Comparison of ENCODE assay signal across 9 mouse cellular contexts in the genomic region with DNA sequence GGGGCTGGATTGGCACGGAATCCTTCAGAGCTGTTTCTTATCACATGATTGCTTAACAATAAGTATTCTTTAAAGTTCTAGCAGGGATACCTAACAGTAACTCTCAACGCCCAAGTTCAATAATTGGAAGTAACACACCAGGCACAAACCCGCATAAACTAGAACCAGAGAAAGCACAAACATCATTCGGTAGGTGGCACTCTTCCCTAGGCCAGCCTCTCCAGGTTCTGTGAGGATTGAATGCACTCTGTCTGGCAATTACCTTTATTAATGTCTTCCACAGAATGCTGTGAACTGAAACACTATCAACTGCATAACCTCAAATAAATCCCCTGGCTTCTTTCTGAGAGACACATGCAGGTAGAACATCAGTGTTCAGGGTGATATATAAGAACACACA.
DNase-seq lines count a peak whose midpoint lies in the region; ATAC-seq lines count a peak whose summit lies in the region.
"Had no signal": no experiment of that assay in that cellular context is flagged by ENCODE, and none has a peak within 500 bp of the region (broad histone marks: within the 10 kb centered on the region; RNA-seq: fewer than 3 reads in every experiment).

No protein-coding gene starts in this region.

- no peak overlapping the region for H3K9ac ChIP-seq in hindbrain, embryonic 11.5 days (ENCODE audit: low read depth, low read length)
- H3K9ac ChIP-seq in hindbrain, embryonic 12.5 days = no peak overlapping the region
- H3K9ac ChIP-seq: limb, embryonic 15.5 days had no signal

- 57% methylated on average over 4 of the region's 4 CpGs for WGBS in hindbrain, embryonic 11.5 days
- 58% methylated on average over 4 of the region's 4 CpGs for WGBS in hindbrain, embryonic 12.5 days

- H3K36me3 ChIP-seq in hindbrain, embryonic 11.5 days (ENCODE audit: control insufficient read depth, insufficient read depth, low read length) = no peaks in the 10 kb centered on the region
- no peaks in the 10 kb centered on the region for H3K36me3 ChIP-seq in hindbrain, embryonic 12.5 days
- H3K36me3 ChIP-seq: limb, embryonic 15.5 days had no signal

- H3K4me2 ChIP-seq in hindbrain, embryonic 11.5 days (replicated peaks; ENCODE audit: low read depth, low read length) = no peak overlapping the region
- no peak overlapping the region for H3K4me2 ChIP-seq in hindbrain, embryonic 12.5 days (replicated peaks)
- H3K4me2 ChIP-seq: limb, embryonic 15.5 days had no signal

- no peak overlapping the region for H3K27ac ChIP-seq in hindbrain, embryonic 11.5 days (ENCODE audit: low read depth, low read length)
- no peak overlapping the region for H3K27ac ChIP-seq in hindbrain, embryonic 12.5 days
- H3K27ac ChIP-seq: limb, embryonic 15.5 days had no signal

- no peak for ATAC-seq in hindbrain, embryonic 11.5 days (ENCODE audit: low FRiP score)
- no peak for ATAC-seq in hindbrain, embryonic 12.5 days (ENCODE audit: low FRiP score)

- H3K4me3 ChIP-seq in hindbrain, embryonic 11.5 days (ENCODE audit: low read depth, low read length) = no peak overlapping the region
- no peak overlapping the region for H3K4me3 ChIP-seq in hindbrain, embryonic 12.5 days
- H3K4me3 ChIP-seq: limb, embryonic 15.5 days had no signal

- no peaks in the 10 kb centered on the region for H3K9me3 ChIP-seq in hindbrain, embryonic 11.5 days (ENCODE audit: control insufficient read depth, low read length)
- no peaks in the 10 kb centered on the region for H3K9me3 ChIP-seq in hindbrain, embryonic 12.5 days (replicated peaks)
- H3K9me3 ChIP-seq: limb, embryonic 15.5 days had no signal

- no peaks in the 10 kb centered on the region for H3K27me3 ChIP-seq in hindbrain, embryonic 11.5 days (ENCODE audit: control insufficient read depth, insufficient read depth, low read length)
- H3K27me3 ChIP-seq in hindbrain, embryonic 12.5 days = no peaks in the 10 kb centered on the region
- H3K27me3 ChIP-seq: limb, embryonic 15.5 days had no signal

- H3K4me1 ChIP-seq in hindbrain, embryonic 11.5 days (replicated peaks; ENCODE audit: control insufficient read depth, insufficient read depth, low read length) = no peaks in the 10 kb centered on the region
- H3K4me1 ChIP-seq in hindbrain, embryonic 12.5 days = peaks cover 5% of the 10 kb centered on the region
- H3K4me1 ChIP-seq: limb, embryonic 15.5 days had no signal

- peak; percentile 16 for DNase-seq in hindbrain, embryonic 11.5 days (ENCODE audit: low spot score)
- DNase-seq in ES-CJ7 (ENCODE audit: low read depth, low spot score) = peak; percentile 33
- DNase-seq in cerebellum, adult 8-10 months = peak; percentile 24
- DNase-seq in layer of hippocampus, postnatal 14 days (ENCODE audit: low spot score in 2 of 2) = peak; percentile 39 to 41
- no peak for DNase-seq in gastrocnemius, adult 8-10 months (ENCODE audit: low spot score in 2 of 2)
- DNase-seq in ovary, adult 18-20 months (ENCODE audit: low spot score) = no peak
- no peak for DNase-seq in heart, adult 8-10 months (ENCODE audit: low spot score)

Comparison
In these comparisons a context has a peak if more than half of its experiments do, and no peak if none do; other contexts are left out.
1. DNase-seq: peak in hindbrain, embryonic 11.5 days (single experiment), ES-CJ7 (single experiment), cerebellum, adult 8-10 months (single experiment) and layer of hippocampus, postnatal 14 days (2 of 2); none in gastrocnemius, adult 8-10 months (0 of 2), ovary, adult 18-20 months (single experiment) and heart, adult 8-10 months (single experiment).